Mouse (Mus musculus) thymus, postnatal 4 days (tissue): ENCODE measurements at regions not wholly inside any gene's neighbourhood (a gene's known extent, or its start where the extent isn't known, plus 50 kb on each side); places are given as distances from the start of the nearest gene placed in this dataset.
A peak's percentile ranks its signal among the peaks of the same experiment; 100 is the strongest.

Source experiments
- DNase-seq: peaks from one replicate; pipeline ENCODE4 v3.0.0; 2021

GRCm38 (mm10) chr1:137560389-137561268, 600.4 kb upstream of the Nr5a2 start:
- DNase-seq, result no peak

DNA sequence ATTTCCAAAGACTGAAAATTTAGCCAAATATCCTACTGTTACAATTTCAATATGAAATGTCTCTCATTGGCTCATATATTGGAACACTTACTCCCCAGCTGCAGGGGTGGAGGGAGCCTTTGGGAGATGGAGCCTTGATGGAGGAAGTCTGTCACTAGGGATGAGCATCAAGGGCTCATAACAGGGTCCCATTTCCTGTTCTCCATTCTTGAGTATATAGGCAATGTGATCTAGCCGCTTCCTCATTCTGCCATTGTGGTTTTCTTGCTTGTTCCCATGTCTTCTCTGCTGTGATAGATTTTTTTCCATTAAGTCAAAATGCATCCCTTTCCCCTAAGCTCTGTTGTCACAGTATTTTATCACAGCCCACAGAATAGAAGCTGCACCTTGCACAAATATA, 589.4 kb upstream of the Nr5a2 start:
- no peak for DNase-seq

DNA sequence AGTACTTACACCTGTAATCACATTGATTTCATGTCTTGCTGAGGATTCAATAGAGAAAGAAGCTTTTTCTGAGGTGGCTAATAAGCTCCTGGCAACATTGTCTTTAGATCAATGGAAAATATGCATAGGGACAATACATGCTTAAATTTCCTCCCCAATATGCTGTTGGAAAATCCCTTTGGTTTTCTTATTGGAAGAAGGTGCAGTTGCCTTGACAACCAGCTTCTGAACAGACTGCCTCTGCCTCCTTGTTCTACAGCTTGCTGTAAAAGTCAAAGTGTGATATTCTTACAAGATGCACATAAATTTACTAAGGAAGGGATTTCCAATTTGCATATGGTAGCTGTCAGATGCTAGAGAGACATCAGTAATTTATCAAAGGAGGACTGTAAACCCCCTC, 585.4 kb upstream of the Nr5a2 start:
- DNase-seq, result no peak

GRCm38 (mm10) chr1:137543828-137544227, 583.6 kb upstream of the Nr5a2 start:
- no peak for DNase-seq

- DNase-seq, result no peak
Observed at GRCm38 (mm10) chr1:137541453-137541852, 581.2 kb upstream of the Nr5a2 start.

DNA sequence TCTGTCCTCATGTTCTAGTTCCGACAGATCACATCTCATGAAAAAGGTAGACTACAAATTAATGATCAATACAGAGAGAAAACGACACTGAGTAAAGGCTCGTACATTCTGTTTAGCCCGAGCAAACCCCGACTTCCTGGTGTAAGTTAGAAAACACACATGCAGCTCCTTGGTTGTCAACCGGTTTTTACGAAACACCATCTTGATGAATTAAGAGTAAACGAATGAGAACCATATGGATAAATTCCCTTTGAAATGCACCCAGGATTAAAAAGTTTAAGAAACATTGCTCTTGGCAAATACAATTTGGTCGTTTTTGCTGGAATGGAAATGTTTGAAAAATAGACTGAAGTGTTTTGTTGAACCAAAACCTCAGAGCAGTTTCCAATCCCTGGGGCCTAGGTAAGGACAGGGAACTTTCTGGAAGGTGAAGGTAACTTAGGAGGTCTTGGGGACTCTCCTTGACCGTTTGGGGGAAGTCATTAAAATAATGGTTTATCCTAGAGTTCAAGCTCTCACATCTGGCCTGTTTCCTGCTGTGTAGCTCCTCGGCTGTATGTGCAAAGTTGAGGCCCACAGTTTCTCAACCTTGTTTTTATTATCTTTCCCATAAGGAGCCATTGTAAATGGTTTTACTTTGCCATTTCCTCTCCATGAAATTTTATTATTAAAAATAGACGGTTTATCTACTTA, 579.3 kb upstream of the Nr5a2 start:
- DNase-seq, result no peak

GRCm38 (mm10) chr1:137514750-137515149, 554.5 kb upstream of the Nr5a2 start:
- no peak for DNase-seq

DNA sequence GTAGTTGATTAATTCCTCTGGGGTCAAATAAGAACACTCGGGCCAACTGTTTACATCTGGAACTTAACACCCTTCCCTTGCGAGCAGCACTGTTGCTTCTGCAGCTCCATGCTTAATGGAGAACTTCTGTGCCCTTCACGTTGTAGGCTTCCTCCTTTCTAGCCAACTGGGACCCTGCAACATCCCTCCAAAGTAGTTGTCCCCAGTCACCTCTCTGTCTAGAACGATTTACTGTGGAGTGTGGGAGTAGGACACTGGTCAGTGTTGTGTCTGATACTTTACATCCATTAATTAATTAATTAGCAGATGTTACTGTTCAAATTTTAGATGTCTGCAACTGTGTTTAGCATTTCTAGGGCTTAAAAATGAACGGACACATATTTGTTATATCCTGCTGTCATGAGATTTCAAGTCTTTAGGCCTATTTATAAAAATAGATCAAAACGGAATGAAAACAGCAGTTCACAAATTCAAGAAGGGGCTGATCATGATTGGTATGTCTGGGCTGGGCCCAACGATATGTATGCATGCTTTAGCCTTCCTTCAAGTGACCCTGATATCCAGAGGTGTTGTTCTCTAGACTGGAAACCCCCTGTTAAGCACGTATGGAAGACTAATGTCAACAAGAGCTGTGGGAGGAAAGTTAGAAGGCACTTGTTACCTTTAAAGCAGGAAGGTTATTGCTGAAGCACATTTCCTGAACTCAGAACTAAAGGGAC, 543.6 kb upstream of the Nr5a2 start:
- no peak for DNase-seq

- no peak for DNase-seq
Observed at GRCm38 (mm10) chr1:137488226-137488625, 528.0 kb upstream of the Nr5a2 start.

DNA sequence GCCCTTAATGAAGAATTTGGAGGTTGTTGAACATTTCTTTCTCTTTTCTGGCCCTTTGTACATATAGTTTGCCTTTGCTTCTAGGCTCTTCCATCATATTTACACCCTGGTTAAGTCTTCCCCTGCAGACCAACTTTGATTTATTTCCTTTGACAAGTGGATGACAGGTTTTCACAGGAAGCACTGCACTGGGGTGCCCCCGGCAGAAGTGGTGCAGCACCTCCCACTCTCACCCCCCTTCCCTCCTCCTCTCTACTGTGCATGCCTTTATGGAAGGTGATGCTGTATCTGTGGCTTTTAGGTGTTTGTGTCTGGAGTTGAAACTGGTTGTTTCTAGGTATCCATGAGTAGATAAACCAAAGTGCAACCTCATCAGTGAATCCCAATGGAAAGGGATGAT, 518.2 kb upstream of the Nr5a2 start:
- peak; percentile 37 for DNase-seq

DNA sequence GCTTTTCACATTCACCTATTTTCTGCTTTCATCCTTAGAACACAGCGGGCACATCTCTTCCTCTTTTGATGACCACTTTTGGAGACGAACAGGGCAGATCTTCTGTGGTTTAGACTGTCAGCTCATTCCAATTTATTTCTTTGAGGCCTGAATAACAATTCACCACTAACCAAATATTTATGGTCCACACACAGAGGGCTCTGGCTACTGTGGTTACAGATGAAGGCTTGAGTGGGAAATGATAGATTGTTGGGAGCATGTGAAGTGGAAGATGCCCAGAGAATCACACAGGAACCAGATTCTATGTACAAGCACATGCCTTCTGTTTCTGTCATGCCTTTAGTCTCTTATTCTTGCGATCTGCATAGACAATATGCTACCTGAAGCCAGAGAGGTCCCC, 517.0 kb upstream of the Nr5a2 start:
- DNase-seq, result no peak

- DNase-seq, result no peak
Observed at GRCm38 (mm10) chr1:137474858-137475257, 514.6 kb upstream of the Nr5a2 start.

DNA sequence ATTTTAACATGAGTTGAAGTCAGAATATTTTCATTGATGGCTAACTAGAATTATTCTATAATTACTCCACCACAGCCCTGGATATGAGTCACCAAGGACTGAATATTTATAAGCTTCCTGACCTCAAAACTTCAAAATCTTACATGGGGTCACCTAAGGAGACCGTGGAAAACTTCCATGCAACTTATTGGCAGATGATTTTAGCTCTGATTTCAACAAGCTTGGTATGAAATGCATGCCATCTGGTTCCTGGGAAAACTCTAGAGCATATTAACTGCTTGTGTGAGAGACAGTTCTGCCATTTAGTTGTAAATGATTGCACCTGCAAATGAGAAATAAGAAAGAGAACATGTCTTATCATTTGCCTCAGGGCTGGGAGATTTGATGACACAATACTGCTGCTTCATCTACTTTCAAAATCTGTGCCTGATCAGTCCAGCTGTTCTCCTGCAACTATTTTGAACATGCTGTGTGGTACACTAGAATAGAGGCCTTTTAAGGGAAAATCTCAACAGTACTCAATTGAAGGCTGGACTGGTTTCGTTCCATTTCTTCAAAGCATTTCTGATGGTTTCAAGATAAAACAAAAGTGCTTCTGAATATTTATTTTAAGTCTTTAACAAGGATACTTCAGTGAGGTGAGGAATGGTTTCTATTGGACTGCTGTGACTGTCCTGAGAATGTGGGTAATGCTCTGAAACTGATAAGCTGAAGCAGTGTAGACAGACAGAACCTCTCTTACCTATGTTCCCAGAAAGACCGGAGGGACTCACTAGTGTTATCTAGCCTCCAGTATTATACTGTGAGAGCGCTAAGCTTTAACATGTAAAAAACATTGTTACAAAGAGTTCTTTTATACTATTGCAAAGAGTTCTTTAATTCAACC, 513.8 kb upstream of the Nr5a2 start:
- no peak for DNase-seq

GRCm38 (mm10) chr1:137464971-137465370, 504.7 kb upstream of the Nr5a2 start:
- no peak for DNase-seq

DNA sequence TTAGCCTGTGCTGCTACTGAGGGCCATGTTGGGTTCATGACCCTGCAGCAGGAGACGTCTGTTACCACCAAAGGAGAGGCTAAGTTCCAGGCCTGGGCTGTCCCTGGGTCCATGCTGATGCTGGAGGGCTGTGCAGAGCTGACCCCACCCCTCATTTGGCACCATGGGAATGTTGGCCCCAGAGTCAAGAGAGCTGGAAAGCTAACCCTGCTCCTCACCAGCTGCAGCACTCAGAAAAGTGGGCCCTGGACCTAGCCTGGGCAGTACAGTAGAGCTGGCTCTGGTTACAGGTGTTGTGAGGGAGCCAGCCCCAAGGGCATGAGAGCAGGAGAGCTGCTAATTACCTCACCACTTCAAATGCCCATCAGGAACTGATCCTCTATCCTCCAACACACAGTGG, 500.9 kb upstream of the Nr5a2 start:
- no peak for DNase-seq

- DNase-seq, result no peak
Observed at GRCm38 (mm10) chr1:137453446-137454208, 493.4 kb upstream of the Nr5a2 start.

DNA sequence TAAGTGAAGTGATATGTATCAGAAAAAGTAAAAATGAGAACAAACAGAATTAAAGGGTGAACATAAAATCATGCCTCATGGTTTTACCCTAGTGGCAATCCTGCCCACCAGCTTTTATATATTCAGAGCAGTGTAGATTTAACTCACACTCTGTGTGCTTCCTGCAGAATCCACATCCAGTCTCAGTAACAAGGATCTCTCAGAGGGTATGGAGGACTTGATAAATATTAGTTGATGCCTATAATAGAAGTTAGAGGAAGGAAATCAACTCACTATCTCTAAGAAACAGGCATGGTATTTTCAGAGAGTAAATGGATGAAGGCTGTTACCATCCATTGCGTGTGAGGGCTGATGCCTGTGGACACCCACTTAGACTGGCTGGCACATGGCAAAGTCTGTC, 492.5 kb upstream of the Nr5a2 start:
- DNase-seq, result no peak

DNA sequence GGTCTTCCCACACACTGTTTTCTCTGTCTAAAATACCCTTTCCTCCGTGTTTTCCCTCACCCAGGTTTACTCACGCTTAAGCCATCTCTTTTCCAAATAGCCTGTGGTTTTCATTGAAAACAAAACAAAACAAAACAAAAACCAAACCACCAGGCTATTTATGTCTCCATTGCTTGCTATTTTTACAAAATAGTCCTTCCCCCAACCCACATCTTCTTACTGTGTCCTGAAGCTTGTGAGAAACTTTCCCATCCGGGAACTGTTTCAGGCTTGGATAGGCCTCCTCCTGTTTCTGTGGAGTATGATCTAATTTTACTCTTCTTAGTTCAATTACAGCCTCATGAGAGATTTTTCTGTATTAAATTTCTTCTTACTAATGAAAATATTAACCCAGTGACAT, 486.2 kb upstream of the Nr5a2 start:
- DNase-seq, result no peak

DNA sequence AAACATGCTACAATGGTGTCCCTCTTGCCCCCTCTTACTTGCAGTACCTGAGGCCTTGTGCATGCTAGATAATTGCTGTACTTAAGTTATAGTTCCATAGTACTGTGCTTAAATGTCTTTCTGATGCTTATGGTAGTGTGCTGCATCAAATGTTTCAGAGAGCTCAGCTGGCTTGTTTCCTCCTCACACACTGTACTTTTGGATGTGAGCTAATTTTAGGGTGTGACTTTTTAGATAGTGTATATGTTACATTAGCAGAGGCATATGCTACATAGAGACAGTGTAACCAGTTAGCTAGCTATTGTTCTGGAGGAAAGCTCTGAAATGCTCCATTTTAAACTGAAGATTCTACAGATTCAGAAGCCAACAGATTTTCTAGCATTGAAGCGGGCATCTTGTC, 467.9 kb upstream of the Nr5a2 start:
- no peak for DNase-seq

GRCm38 (mm10) chr1:137418388-137418787, 458.1 kb upstream of the Nr5a2 start:
- no peak for DNase-seq

- DNase-seq, result no peak
Observed at GRCm38 (mm10) chr1:137396736-137397135, 436.5 kb upstream of the Nr5a2 start.

GRCm38 (mm10) chr1:137387509-137387908, 427.3 kb upstream of the Nr5a2 start:
- DNase-seq, result no peak
